9 mouse cellular contexts compared by ENCODE assay signal in genomic region chrX:103914790-103915189, GRCm38 (mm10).
DNase-seq lines count a peak whose midpoint lies in the region; ATAC-seq and TF ChIP-seq lines count a peak whose summit lies in the region.
"Had no signal": no experiment of that assay in that cellular context is flagged by ENCODE, and none has a peak within 500 bp of the region (broad histone marks: within the 10 kb centered on the region; RNA-seq: fewer than 3 reads in every experiment).

No protein-coding gene starts in this region.

- TF ChIP-seq POLR2A in spleen, adult 2 months (IDR thresholded peaks at IDR 0.05; ENCODE audit: low read depth, low read length) = no peak

- H3K27ac ChIP-seq in spleen, adult 2 months (ENCODE audit: insufficient read depth, low read length) = no peak overlapping the region
- no peak overlapping the region for H3K27ac ChIP-seq in neural tube, embryonic 12.5 days
- H3K27ac ChIP-seq: neural tube, embryonic 13.5 days had no signal

- TF ChIP-seq CTCF in spleen, adult 2 months (IDR thresholded peaks at IDR 0.05; ENCODE audit: extremely low read depth, insufficient read depth, insufficient read length, insufficient replicate concordance) = peak; percentile 39; the same call in 1 of the 2 replicates

- H3K27me3 ChIP-seq in spleen, adult 2 months (ENCODE audit: control insufficient read depth, insufficient read depth, low read length) = no peaks in the 10 kb centered on the region
- peaks cover 16% of the 10 kb centered on the region; the same call in 1 of the 2 replicates for H3K27me3 ChIP-seq in neural tube, embryonic 12.5 days (replicated peaks)

- peak in 1 of 2 experiments; percentile 17 for DNase-seq in spleen, adult 2 months (ENCODE audit: low read depth in 1 of 2, low spot score in 2 of 2)
- DNase-seq in spleen, adult 12 weeks (ENCODE audit: low spot score) = no peak
- peak; percentile 30 to 77 for DNase-seq in adrenal gland, adult (ENCODE audit: inconsistent age in 2 of 2, low spot score in 1 of 2)
- DNase-seq in embryo, embryonic 11 days = peak; percentile 53
- peak; percentile 31 for DNase-seq in kidney, adult 18-20 months
- DNase-seq in left cerebral cortex, postnatal 25 days (ENCODE audit: low spot score in 2 of 2) = peak; percentile 39 to 46

- no peaks in the 10 kb centered on the region for H3K36me3 ChIP-seq in spleen, adult 2 months (ENCODE audit: control insufficient read depth, insufficient read depth, low read length)
- H3K36me3 ChIP-seq in neural tube, embryonic 12.5 days = no peaks in the 10 kb centered on the region
- H3K36me3 ChIP-seq: neural tube, embryonic 13.5 days had no signal

- H3K9me3 ChIP-seq in neural tube, embryonic 12.5 days = no peaks in the 10 kb centered on the region
- H3K9me3 ChIP-seq: neural tube, embryonic 13.5 days had no signal

- no peak overlapping the region for H3K4me3 ChIP-seq in spleen, adult 2 months (ENCODE audit: extremely low read depth, insufficient read depth, insufficient read length)
- H3K4me3 ChIP-seq in neural tube, embryonic 12.5 days = no peak overlapping the region
- H3K4me3 ChIP-seq: neural tube, embryonic 13.5 days had no signal

- H3K4me2 ChIP-seq in neural tube, embryonic 12.5 days (replicated peaks) = no peak overlapping the region
- H3K4me2 ChIP-seq: neural tube, embryonic 13.5 days had no signal

- intact Hi-C loops in left cerebral cortex, postnatal 25 days (cut with DNase I) = loop anchor here (10.0 kb wide), 1 partner anchor 220 kb away; no protein-coding TSS in a partner anchor

- ATAC-seq in neural tube, embryonic 12.5 days (ENCODE audit: low FRiP score, low read depth) = 0 out of 2 replicates have a peak, but pooled peaks have one; percentile 13
- no peak for ATAC-seq in activated CD4-positive, CD25-positive, alpha-beta regulatory T cell, adult 4 months

- no peak overlapping the region for H3K9ac ChIP-seq in neural tube, embryonic 12.5 days
- H3K9ac ChIP-seq: neural tube, embryonic 13.5 days had no signal

- H3K4me1 ChIP-seq in spleen, adult 2 months (ENCODE audit: control insufficient read depth, insufficient read depth, insufficient read length) = no peaks in the 10 kb centered on the region; the same call in 1 of the 2 replicates
- H3K4me1 ChIP-seq in neural tube, embryonic 12.5 days = no peaks in the 10 kb centered on the region
- H3K4me1 ChIP-seq: neural tube, embryonic 13.5 days had no signal

- 16% methylated on average over 3 of the region's 3 CpGs for WGBS in spleen, adult 2 months
- 5% methylated on average over 3 of the region's 3 CpGs for WGBS in neural tube, embryonic 12.5 days
